Comparison of ENCODE assay signal across 10 mouse cellular contexts in the genomic region with DNA sequence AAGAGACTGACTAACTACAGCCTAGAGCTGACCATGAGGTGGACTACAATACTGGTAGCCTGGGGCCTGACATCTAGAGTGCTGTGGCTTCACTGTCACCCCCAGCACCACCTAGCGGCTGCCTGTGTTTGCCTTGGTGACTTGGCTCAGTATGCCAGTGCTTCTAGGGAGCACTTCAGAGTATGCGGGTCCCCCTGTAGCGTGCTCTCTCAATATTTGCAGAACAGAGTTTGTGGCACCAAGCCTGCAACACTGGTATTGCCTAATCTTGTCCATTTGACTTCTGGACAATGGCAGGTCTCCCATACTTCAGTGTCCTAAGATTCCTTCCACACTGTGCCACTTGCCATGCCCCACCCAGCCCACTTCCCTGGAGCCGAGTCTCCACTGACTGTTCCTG.
DNase-seq lines count a peak whose midpoint lies in the region; TF ChIP-seq lines count a peak whose summit lies in the region.
"Had no signal": no experiment of that assay in that cellular context is flagged by ENCODE, and none has a peak within 500 bp of the region (broad histone marks: within the 10 kb centered on the region; RNA-seq: fewer than 3 reads in every experiment).

No protein-coding gene starts in this region.

- TF ChIP-seq CTCF in kidney, adult 2 months (conservative IDR thresholded peaks at IDR 0.05; ENCODE audit: insufficient read depth, insufficient read length, low read depth, low read length): peak; percentile 46
- TF ChIP-seq CTCF in embryonic fibroblast, embryonic 13.5 days (IDR thresholded peaks at IDR 0.05; ENCODE audit: borderline replicate concordance, insufficient read depth, low read length): 0 out of 2 replicates have a peak, but pooled peaks have one; percentile 38

- intact Hi-C loops in heart, postnatal 14 days (cut with DNase I): no loop called here

- no peak overlapping the region for H3K4me3 ChIP-seq in kidney, adult 2 months (ENCODE audit: insufficient read depth, low read depth, low read length)
- no peak overlapping the region for H3K4me3 ChIP-seq in embryonic fibroblast, embryonic 13.5 days (ENCODE audit: insufficient read depth, low read length)
- H3K4me3 ChIP-seq: embryonic facial prominence, embryonic 15.5 days; heart, embryonic 13.5 days had no signal

- DNase-seq in kidney, adult 2 months: no peak
- DNase-seq in kidney, adult 9 months: no peak
- DNase-seq in ES-CJ7 (ENCODE audit: low read depth, low spot score): peak; percentile 19
- DNase-seq in lung, postnatal 10 days: peak; percentile 46
- DNase-seq in spleen, postnatal 14 days (ENCODE audit: low spot score in 2 of 2): no peak
- DNase-seq in heart, postnatal 14 days: no peak
- DNase-seq: kidney, postnatal 4 days had no signal

- H3K27ac ChIP-seq in kidney, adult 2 months (ENCODE audit: insufficient read depth, low read depth, low read length): no peak overlapping the region
- no peak overlapping the region for H3K27ac ChIP-seq in embryonic fibroblast, embryonic 13.5 days (ENCODE audit: insufficient read depth, low read length)
- H3K27ac ChIP-seq: embryonic facial prominence, embryonic 15.5 days; heart, embryonic 13.5 days had no signal

- H3K27me3 ChIP-seq in kidney, adult 2 months (replicated peaks; ENCODE audit: control insufficient read depth, insufficient read depth, low read length): no peaks in the 10 kb centered on the region
- H3K27me3 ChIP-seq: embryonic facial prominence, embryonic 15.5 days; heart, embryonic 13.5 days had no signal

- H3K4me1 ChIP-seq in kidney, adult 2 months (ENCODE audit: control insufficient read depth, insufficient read depth, low read length): no peaks in the 10 kb centered on the region
- H3K4me1 ChIP-seq in embryonic fibroblast, embryonic 13.5 days (ENCODE audit: control insufficient read depth, insufficient read depth, low read length): 0 out of 2 replicates have a peak, but pooled peaks cover 3% of the 10 kb centered on the region

- H3K36me3 ChIP-seq in kidney, adult 2 months (ENCODE audit: control insufficient read depth, insufficient read depth, low read length): no peaks in the 10 kb centered on the region; the same call in 1 of the 2 replicates
- H3K36me3 ChIP-seq: embryonic facial prominence, embryonic 15.5 days; heart, embryonic 13.5 days had no signal

- WGBS in kidney, adult 2 months: 83% methylated on average over 4 of the region's 4 CpGs

- TF ChIP-seq POLR2A in kidney, adult 2 months (IDR thresholded peaks at IDR 0.05; ENCODE audit: low read depth, low read length): no peak
- no peak for TF ChIP-seq POLR2A in embryonic fibroblast, embryonic 13.5 days (IDR thresholded peaks at IDR 0.05; ENCODE audit: low read depth, low read length)

Comparison
In these comparisons a context has a peak if more than half of its experiments do, and no peak if none do; other contexts are left out.
1. DNase-seq: peak in ES-CJ7 (single experiment) and lung, postnatal 10 days (single experiment); none in kidney, adult 2 months (single experiment), kidney, adult 9 months (single experiment), spleen, postnatal 14 days (0 of 2) and heart, postnatal 14 days (0 of 2).